Mouse (Mus musculus) adrenal gland, postnatal 36 days (tissue): Measurements from ENCODE around the gene Prep. TPM values are rescaled to one million over a fixed set of nuclear protein-coding genes. Genes with fewer than 3 reads are reported as not detected.

Source experiments
- DNase-seq, 2 experiments: peaks; one replicate each; pipeline ENCODE4 v3.0.0; 2021; ENCODE audit warnings: mixed read lengths in 1 of 2
- long read RNA-seq, 2 experiments: library from polyadenylated mRNA; stranded (forward); transcript quantifications; one replicate each; pipeline ENCODE4 v2.0.0; 2021; ENCODE audit warnings: borderline sequencing depth in 2 of 2
- total RNA-seq, 2 experiments: library from RNA; stranded (reverse); gene quantifications; 2 replicates each; pipeline ENCODE4 v1.2.3; 2021

The Prep gene
- 10 to 100 TPM; 20.6 to 26.0 TPM for total RNA-seq
- long read RNA-seq, experiment 1, full-length matches to known transcripts, result 70 of 83 reads
- long read RNA-seq, experiment 1, partial matches to known transcripts, result 10 of 83 reads
- long read RNA-seq, experiment 1, other reads (novel, unspliced or antisense), result 3 of 83 reads
- long read RNA-seq, experiment 2, full-length matches to known transcripts, result 34 of 39 reads
- long read RNA-seq, experiment 2, partial matches to known transcripts, result 3 of 39 reads
- long read RNA-seq, experiment 2, other reads (novel, unspliced or antisense), result 2 of 39 reads

DNA sequence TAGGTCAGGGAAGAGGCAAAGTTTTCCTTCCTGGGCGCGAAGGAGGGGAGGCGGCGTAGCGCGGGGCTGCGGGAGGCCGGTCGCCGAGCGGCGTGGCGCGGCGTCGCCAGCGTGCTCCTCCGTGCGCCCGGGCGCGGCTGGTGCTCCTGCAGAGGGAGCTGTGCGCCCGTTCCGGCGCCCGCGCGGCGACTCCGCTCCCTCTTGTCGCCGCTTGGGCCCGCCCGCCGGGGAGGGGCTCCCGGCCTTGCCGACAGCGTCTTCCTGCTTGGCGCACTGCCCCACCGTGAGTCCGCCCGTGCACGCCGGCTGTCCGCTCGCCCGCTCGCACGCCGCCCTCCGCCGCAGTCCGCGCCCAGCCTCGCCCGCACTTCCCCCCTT is at the start of gene Prep:
Prep (plus strand) TSS at position 273 of the 378 bp plus-strand sequence.
- peak; percentile 97 to 99 for DNase-seq

DNA sequence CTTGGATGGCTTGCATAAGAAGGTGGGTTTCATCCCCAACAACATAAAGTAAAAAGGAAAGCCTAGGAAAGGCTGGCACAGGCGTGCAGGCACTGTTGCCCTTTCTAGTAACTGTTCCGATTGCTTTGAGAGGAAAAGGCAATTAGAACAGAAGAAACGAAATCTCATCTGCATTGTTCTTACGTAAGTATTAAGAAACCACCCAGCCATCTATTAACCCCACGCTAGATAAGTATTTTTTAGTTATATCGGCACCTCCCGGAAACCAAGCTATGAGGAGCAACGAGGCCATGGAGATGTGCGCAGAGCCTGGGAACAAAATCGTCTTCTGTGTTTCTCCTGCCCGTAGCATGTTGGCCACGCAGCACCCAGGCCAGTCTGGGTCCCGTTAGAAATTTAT is 49.7 kb upstream of the Prep start:
- no peak for DNase-seq

DNA sequence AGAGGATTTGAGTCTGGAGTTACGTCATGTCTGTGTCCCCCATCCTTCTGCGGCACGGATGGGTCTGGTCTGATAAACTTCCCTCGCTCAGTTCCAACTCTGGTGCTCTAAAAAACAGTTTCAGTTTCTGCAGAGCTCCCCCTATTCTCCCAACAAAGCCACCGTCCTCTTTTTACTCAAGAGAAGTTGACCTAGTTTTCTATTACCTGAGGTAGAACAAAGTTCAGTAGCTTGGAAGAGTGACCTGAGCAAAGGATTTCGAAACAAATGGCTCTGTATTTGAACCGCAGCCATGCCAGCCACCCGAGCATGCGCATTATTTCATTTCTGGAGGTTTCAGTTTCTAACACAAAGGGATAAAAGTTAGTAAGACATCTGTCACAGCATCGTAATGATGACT is 49.2 kb upstream of the Prep start:
- DNase-seq, result no peak

DNA sequence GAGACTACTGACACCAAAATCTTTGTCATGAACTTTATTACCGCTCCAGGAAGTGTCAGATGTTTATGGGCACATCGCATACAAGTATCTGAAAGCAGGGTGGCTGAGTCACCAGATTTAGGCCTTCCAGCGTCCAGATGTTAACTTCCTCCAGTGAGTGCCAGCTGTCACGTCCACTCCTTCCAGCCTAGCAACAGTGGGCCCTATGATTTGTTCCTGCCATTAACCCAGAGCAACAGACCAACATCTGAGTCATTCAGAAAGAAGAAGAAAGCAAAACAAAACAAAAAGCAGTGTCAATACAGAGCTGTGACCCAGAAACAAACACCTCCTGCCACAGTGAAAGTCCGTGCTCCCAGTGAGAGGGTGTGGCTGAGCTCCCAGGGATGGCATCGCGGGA is 47.6 kb upstream of the Prep start:
- DNase-seq, result no peak

DNA sequence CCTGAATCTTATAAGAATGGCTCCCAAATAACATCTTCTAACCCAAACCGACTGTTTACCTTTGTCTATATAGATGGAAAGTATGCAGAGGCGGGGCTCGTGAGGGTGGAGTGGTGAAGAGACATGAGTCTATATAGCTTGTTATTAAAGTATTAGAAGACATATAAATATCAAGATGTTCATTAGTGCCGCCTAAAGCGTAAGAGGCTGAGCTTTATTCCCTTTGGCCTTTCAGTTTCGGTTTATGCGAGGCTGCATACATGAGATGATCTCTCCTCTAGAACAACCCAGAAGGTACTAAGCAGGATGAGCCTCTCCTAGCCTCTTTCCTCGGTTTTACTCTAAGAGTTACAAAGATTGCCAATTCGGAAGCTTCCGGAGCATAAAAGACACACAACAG is 47.2 kb upstream of the Prep start:
- no peak for DNase-seq

DNA sequence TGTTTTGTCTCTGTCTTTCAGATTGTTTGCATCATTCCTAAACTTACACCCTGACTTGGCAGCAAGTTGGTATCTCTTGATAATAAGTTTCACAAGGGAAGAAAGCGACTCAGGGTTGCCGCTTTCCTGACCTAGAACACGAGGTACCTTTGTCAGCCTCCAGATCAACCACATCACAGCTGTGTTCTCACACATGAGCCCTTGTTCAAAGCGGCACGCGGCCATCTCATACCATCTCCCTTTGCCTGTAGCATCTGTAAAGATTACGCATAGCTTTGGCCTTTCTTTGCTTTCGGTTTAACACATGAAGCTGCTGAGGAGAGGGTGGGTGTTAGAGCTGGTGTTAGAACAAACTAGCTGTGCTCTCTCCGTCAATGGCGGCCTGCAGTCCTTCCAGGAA is 46.7 kb upstream of the Prep start:
- DNase-seq, result no peak

DNA sequence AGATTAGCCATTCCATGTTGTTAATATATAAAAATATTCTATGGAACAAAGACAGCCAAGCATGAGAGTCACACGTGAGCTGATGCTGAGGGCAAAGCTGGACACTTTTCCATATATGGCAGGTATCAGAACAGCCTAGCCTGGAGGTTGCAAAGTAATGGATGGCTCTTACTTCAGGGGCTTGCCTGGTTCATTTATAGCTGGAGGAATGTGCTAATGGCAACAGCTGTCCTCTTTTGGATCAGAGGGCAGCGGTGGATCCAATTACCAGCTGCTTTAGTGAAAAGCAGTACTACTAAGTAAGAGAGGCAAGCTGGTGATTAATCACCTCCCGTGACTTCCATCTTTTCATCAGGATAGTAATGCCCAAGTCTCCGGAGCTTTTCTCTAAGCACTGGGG is 41.8 kb upstream of the Prep start:
- DNase-seq, result no peak

DNA sequence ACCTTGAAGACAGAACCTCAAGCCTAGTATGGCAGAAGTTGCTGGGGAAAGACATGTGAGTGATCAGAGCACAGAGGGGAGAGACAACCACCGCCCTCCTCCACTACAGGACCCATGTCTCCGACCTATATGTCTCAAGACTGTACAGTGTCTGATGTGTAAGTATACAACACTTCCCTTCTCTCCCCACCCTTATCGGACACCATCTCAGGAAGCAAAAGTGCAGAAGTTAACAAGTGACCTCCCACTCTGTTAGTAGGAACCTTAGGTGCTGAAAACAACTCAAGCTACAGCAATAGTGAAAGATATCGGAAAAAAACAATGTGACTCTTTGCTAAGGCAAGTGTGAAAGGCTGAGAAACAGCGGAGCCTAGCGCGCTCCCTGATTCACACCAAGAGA is 40.1 kb upstream of the Prep start:
- DNase-seq, result no peak

DNA sequence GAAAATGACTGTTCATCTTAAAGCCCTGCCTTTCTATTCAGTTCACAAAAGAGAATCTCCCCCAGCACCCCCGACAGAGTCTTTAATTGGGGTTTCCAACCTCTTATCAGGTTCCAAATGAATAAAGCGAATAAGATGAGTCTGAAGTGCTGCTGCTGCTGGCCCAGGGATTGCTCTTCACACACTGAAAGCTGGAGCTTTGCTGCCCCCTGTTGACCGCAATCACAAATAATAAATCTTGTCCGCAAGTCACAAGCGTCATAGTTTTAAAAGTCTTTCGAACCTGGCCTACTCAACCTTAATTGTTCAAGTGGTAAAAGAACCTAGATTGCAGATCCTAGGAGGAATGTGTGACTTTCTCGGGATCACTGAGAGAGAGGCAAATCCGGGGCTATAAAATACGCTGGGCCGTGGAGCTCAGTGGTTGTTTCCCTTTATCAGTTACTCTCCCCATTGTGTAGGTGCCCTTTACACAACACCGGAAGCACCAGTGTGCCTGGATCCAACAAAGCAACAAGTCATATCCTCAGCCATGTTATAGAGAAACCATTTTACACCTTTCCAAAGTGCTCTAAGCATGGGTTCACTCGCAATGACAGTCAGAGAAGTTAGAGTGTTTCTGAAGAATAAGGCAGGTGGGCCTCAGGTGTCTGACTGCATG is 21.6 kb upstream of the Prep start:
- peak; percentile 81 to 86 for DNase-seq

DNA sequence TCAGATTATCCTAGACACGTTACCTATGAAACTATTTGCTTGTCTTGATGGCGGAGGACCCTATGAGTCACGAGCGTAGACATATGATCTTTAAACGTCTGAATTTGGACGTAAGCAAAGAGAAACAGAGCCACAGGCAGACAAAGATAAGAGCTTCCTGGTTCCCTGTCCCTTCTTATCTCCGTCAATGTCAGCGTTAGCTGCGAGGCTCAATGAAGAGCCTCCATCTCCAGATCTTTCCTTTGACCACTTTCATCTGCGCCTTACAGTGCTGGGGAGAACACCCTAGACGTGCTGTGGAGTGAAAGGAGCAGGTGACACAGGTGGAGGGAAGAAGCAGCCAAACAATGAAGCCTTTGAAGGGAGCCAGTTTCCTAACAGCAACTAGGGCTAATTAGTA is 18.8 kb upstream of the Prep start:
- no peak for DNase-seq

DNA sequence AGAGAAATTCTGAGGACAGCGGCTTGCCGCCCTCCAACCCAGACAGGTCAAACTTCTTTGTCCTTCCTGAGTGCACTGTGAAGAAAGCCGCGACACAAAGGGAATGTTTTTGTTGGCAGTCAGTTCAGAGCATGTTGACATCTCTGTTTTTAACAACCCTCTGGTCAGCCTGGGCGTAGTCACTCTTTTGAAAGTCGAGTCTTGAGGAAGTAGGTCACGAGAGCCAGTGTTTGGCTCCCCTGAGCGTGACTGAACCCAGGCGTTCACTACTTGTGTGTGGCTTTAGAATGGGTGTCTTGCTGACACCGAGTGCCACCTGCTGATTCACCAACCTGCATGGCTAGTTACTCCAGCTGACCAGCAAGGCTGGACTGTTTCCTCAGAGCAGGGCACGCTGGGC is 18.4 kb upstream of the Prep start:
- DNase-seq, result peak; percentile 52 to 53

DNA sequence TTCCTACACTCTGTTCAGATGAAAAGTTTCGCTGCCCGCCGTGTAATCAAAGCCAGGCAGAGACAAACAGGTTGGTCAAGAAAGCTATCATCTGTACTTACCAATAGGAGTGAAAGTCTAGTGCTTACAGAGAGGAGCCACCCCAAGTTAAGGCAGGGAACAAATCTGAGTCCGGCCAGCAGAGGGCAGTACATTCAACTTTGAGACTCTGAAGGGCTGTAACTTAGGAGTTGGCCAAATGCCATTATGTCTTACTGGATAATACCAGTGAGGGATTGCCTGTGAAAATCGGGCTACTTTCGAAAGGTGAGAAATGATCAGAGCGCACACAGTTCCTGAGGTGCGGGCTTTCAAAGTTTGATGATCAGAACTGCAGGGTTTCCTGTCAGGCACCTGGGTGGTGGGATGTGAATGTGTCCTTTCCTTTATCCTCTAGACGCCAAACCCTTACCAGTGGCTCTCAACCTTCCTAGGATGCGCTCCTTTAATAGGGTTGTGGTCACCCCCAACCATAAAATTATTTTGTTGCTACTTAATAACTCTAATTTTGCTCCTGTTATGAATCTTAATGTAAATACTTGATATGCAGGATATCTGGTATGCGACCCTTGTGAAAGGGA is 15.8 kb upstream of the Prep start:
- peak; percentile 86 to 87 for DNase-seq

DNA sequence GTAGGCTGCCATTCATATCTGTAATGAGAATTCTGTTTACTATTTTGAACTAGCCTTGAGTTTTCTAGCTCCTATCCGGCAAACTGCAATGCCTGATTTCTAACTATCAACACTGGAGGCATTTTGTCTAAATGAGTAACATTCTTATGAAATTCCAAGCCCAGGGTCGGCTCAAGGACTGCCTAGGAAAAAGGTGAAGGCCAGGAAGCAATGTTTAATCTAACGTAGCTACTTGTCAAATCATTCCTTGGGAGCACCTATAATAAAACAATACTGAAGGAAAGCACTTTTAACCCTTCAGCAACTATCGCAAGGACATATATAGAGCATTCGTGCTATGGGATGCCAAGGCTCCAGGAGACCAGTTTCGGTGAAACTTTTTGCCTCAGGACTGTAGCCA is 8.6 kb upstream of the Prep start:
- DNase-seq, result peak; percentile 23 to 49

DNA sequence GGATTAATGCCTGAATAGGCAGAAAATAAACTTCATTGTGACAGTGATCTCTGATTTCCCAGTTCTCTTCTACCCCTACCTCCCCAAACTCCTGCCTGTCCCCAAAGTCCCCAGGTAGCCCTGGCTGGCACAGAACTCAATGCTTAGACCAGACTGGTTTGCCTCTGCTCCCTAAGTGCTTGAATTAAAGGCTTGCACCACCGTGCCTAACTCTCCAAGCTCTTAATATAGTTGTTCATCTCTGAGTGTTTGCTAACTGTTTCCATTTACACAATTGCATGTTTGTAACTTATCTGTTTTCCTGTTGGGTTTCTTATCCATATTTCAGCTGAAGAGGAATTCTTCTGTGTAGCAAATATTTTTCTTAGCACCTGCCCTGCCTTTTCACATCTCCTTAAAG is 6.2 kb upstream of the Prep start:
- DNase-seq, result no peak

DNA sequence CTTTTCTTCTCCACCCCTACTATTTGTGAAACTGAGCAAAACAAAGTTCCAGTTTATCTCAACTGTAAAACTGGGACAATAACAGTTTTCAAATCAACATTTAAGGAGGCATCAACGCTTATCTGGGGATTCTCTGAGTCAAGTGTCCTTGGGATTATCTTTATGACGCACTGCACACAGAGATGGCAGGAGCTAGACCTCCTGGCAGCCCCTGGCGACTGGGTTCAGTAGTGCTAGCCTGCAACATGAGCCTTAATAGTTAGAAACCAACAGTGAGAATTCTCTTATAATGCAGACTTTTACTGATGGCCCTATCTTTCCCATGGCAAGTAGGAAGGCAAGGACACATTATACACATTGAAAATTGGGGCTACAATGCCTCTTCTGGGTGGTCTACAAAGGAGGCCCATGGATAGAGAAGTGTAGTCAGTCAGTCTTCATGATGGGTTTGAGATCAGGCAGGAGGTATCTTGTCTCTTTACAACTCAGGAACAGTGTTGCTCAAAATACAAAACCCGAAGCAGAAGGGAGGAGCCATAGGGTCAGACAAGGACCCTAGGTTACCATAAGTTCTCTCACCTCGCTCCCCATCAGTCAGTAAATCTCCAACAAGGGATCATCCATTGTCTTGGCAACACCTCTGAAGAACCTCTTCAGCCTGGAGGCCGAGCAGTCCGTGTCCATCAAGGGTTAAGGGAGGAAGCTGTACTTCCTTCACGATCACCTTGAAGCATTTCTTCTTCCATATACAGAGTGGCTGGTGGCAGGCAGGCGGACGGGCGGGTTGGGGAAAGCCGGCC is 672 bp upstream of the Prep start:
- DNase-seq, result peak; percentile 53 to 58

DNA sequence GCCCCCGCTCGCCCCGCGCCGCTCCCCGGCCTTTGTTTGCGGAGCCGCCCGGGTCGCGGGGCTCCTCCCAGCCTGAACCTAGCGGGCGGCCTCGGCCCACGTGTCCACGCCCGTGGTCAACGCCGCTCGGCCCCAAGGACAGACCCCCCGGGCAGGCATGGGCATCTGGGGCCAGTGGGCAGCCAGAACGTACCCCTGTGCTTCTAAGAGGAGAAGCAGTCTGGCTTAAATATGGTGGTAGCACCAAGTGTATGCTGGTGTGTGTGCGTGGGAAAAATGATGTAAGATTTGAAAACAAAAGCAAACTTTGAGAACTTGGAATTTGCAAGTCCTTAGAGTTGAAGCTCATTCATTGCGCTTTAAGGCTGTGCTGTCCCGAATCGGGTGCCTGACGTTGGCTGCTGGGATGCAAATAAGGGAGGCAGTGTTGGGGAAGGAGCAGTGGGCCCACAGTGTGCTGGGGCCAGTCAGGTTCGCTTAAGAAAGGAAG is 478 bp downstream of the Prep start:
- DNase-seq, result peak; percentile 44

DNA sequence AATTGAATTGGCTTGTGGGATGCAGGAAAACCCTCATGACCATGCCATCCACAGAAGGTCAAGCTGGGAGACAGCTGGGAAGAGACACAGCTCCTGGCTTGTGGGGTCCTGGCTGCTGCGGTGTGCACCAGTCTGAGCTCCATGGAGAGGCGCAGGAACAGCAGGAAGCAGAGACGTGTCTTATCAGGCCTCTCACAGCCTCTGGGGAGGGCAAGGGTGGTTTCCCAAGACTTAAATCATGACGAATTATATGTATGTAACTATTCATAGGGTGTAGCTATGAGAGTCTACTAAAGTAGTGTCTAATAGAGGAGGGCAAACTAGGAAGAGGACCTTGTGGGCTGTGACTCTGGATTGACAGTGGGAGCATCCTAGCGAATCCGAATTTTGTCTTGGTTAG is 2.6 kb downstream of the Prep start:
- no peak for DNase-seq

DNA sequence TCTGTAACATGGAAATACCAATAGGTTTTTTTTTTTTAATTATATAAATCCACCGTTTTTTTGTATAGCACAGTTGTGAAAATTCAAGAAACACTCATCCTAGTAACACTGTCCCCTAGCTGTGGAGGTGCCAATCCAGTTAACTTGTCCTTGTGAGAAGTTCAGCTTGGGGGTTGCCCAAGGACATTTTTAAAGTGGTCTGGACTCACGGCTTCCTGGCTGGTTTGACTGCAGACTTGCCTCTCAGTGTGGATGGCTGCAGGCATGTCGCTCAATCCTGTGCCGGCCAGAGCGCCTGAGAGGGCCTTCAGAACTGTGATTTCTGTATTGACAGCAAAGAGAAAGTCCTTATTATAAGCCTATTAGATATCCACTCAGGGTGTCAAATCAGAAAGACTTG is 3.4 kb downstream of the Prep start:
- DNase-seq, result peak; percentile 53 to 55

DNA sequence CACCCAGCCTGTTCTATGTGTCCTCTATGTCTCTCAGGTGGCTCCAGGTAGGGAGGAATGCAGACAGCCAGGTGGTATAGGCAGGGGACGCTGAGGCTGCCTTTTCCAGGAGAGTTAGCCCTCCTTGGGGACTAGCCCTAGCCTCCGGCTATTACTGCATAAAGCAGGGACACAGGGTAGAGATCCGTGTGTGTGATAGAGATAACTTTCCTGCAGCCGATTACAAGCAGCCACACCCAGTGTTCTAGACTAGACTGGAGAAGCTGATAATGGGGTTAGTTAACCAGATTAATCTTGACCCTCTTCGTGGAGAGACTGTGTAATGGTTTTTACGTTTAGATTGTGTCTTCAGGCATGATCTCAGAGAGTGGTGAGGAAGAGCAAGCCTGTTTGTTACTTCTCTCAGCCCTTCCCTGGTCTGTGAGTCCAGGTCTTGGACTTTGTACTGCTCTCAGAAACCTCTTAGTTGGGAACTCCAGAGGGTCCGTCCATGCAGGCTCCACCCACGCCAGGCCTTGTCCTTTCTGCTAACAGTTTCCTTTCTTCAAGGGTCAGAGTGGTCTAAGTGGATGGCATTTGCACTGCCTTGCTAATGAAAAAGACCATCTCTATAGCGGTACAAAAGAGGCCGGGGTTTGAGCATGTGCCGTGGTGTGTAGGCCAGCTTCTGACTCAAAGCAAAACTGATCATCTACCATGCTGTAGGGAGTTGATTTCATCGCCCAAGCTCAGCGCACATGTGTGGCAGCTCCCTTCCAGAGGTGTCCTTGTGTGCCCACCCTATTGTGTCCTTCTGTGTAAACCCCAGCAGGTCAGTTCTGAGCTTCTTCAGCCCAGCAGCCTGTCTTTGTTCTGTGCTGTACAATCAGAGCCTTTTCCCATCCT is 4.2 kb downstream of the Prep start:
- no peak for DNase-seq

DNA sequence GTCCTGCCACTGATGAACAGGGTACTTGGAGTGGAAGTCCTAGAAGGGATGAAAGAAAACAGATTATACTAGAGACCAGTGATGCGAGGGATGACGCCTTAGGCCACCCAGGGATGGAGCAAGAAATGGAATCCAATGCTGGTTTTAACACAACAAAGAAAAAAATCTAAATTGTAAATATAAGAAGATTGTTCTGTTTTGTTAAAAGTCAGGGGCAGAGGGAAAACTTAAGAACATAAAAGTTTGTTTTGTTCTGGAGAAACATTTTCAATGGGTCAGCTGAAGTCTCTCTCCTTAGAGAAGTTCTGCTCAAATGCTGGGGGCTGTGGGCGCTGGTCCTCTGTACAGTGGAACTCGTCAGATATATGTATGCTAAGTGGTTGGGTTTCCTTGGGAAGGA is 5.3 kb downstream of the Prep start:
- DNase-seq, result no peak

DNA sequence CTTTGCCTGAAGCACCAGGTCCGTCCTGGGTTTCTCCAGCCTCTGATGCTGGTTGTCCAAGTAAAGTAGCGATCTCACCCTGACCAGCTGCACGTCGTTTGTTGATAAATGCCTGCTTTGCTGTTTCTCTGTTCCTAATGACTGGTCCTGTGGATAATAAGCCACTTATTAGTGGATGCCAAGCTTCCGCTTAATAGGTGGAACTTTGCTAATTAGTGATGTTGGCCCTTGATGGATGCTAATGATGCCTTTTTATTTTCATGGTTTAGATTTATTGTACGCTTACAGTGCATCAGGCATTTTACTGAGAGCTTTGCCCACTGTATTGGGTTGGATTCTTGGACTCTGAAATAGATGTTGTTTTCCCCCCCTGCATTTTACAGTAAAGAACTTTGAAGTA is 7.5 kb downstream of the Prep start:
- no peak for DNase-seq
